Mouse (Mus musculus): ENCODE measurements around the gene Gm7075. TPM values are rescaled to one million over a fixed set of nuclear protein-coding genes. Genes with fewer than 3 reads are reported as not detected.
"Not testable (repeated sequence)": the region's sequence is repeated elsewhere in the genome, so short reads cannot be mapped to it uniquely, and the experiment has no call there.

Gm7075 gene
- total RNA-seq, 2 experiments from 2014 or later: not detected

DNA sequence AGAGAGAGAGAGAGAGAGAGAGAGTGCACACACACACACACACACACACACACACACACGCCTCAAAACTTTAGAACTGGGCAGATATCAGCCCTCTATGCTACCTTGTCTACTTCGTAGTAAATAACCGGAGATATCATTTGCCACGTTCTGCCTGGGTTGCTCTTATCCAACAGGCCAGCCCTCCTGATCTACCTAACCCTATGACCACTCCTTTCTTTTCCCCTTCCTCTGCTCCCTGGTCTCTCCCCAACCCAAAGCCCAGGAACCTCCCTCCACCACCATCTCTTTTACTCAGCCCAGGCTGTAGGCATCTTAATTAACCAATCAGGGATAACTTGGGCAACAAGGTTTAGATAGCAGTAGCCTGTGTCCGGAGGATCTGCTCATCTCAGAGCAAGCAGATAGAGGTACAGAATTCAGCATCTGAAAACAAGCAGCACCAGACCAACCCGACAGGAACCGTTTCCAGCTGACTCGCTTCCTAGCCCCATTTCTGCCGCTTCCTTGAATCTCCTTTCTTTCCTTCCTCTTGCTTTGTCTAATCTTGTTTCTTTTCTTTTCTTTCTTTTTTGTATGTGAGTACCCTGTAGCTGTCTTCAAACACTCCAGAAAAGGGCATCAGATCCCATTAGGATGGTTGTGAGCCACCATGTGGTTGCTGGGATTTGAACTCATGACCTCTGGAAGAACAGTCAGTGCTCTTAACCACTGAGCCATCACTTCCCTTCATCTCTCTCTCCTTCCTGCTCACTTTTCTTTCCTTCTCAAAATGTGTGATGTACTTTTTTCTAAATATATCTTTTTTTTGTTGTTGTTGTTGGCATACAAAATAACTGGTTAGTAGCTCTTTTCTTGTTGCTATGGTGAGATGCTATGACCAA lies 2.2 kb upstream of the Gm7075 start:
- DNase-seq: no peak
- intact Hi-C loops (cut with DNase I): no loop called here

DNA sequence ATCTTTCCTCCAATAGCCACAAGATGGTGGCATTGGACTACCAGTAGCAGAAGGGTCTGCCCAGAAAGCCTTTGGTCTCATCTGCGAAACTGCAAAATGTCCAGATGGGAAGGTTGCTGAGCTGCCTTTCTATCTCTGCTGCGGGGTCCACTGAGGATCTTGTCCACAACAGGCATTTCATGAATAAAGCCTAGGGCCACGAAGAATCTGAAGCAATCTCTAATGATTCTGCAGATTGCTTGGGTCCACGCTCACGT lies 1.1 kb upstream of the Gm7075 start:
- no peak for DNase-seq
- intact Hi-C loops (cut with DNase I): no loop called here

DNA sequence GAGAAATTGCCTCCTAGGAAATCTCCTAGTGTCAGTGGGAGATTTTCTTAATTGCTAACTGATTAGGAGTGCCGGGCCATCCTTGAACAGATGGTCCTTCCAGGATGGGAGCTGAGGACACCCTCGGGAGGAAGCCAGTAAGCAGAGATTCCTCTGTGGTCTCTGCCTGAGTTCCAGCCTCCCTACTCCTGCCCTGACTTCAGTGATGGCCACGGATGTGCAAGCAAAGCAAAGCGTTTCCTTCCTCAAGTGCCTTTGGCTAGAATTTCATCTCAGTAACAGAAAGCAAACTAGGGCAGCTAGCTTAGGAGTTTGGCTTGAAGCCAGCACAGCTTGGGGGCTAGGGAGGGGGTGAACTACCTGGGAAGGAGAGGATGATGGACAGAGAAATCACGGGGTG lies 4.5 kb downstream of the Gm7075 start:
- no peak for DNase-seq
- intact Hi-C loops (cut with DNase I): no loop called here

DNA sequence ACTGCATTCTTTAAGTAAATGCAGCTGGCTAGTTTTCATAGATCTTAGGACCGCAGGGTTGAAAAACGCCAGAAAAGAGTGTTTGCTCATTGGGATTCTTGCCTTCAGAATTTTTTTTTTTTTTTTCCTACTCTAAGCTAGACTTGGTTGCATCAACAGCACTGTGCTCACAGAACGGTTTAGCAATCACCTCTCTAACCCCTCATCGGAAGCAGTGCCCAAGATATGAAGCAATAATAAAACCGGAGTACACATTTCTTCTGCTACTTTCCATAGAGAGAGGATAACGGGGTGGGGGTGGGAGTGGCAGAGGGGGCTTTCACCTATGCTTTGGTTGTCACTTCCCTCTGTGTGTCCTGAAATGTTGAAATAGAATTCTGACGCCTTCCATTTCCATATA lies 5.7 kb downstream of the Gm7075 start:
- intact Hi-C loops (cut with DNase I): no loop called here
- no peak for DNase-seq

- intact Hi-C loops (cut with DNase I): no loop called here
- no peak for DNase-seq
Observed at GRCm38 (mm10) chr10:63415287-63415686, 6.3 kb downstream of the Gm7075 start.

GRCm38 (mm10) chr10:63412756-63413155 lies 8.8 kb downstream of the Gm7075 start:
- DNase-seq: no peak
- intact Hi-C loops (cut with DNase I): no loop called here

DNA sequence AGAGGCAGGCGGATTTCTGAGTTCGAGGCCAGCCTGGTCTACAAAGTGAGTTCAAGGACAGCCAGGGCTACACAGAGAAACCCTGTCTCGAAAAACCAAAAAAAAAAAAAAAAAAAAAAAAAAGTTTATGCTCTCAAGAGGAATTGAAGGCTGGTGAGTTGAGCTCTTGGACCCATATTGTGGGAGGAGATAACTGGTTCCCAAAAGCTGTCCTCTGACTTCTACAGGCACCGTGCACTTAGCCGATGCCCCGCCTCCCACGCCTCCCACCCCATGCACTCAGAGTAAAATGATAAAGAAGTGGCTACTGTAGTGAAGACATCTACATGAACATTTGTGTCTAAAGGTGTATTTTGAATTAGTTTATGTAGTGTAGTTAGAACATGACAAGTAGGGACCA lies 9.9 kb downstream of the Gm7075 start:
- intact Hi-C loops (cut with DNase I); DNase-seq: not testable (repeated sequence)

DNA sequence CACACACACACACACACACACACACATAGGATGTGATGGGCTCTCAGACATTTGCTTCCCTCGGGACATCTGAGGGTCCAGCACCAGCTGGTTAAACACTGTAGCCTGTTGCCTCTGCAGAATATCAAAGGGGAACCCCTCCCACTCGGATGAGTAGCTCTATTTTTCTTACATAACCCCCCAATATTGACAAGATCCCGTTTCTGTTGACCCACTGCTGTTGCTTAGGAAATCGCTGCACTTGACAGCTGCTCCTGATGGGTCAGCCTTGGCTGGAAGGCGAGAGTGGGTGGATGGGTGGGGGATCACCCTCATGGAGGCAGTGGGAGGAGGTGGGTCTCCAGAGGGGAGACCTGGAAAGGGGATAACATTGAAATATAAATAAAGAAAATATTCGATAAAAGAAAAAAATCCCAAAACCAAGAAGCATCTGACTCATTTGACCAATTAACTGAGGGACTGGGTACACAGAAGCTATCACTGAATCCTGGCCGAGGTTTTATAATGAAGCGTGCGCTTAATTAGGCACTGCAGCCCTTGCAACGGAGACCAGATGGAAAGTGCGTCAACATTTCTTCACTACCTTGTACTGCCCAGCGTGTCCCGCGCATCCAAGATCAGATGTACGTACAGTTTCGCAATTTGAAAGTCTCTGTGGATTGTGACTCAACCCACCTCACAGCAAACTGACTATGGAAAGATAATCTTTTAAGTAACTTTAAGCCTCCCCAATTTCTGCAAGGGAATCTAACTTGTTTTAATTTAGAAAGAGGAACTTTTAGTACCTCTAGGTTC lies 11.2 kb downstream of the Gm7075 start:
- no peak for DNase-seq
- intact Hi-C loops (cut with DNase I): no loop called here

DNA sequence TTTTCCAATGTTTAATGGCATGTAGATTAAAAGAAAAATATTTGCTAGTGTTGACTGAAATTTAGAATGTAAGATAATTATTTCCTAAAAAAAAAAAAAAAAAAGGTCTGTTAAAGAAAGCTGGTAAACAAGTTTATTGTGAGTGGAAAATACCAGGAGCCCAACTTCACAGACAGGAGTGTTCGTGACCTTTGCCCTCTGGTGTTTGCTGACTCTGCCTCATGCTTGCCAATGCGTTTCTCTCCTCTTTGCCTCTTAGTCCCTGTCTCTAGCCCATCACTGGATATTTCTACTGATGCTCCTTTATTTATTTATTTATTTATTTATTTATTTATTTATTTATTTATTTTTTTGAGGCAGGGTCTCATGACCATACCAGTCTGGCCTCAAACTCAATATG lies 18.0 kb downstream of the Gm7075 start:
- no peak for DNase-seq
- intact Hi-C loops (cut with DNase I): no loop called here

GRCm38 (mm10) chr10:63402731-63403504 lies 18.7 kb downstream of the Gm7075 start:
- no peak for DNase-seq
- intact Hi-C loops (cut with DNase I): no loop called here

GRCm38 (mm10) chr10:63396963-63397362 lies 24.6 kb downstream of the Gm7075 start:
- intact Hi-C loops (cut with DNase I): no loop called here
- no peak for DNase-seq

- DNase-seq: no peak
- intact Hi-C loops (cut with DNase I): no loop called here
Observed at GRCm38 (mm10) chr10:63388948-63389347, 32.6 kb downstream of the Gm7075 start.

- intact Hi-C loops (cut with DNase I): no loop called here
- no peak for DNase-seq
Observed at GRCm38 (mm10) chr10:63386991-63387390, 34.6 kb downstream of the Gm7075 start.

GRCm38 (mm10) chr10:63386444-63386843 lies 35.1 kb downstream of the Gm7075 start:
- intact Hi-C loops (cut with DNase I): no loop called here
- DNase-seq: peak; percentile 89

DNA sequence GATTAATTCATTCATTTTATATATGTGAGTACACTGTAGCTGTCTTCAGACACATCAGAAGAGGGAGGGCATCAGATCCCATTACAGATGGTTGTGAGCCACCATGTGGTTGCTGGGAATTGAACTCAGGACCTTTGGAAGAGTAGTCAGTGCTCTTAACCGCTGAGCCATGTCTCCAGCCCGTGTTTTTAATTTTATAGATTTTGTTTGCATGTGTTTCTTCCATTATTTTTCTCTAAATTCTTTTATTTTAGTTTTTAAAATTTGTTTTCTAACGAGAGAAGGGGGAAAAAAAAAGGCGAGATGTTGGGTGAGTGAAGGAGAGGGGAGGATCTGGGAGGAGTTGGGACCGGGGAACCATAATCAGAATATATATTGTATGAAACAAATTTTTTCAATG lies 35.7 kb downstream of the Gm7075 start:
- DNase-seq; intact Hi-C loops (cut with DNase I): not testable (repeated sequence)

GRCm38 (mm10) chr10:63382372-63383279 lies 39.0 kb downstream of the Gm7075 start, which contains the start of gene Dnajc12:
TSS of gene Dnajc12 (plus strand) at chr10:63382443.
- intact Hi-C loops (cut with DNase I): no loop called here
- peak; percentile 85 for DNase-seq

DNA sequence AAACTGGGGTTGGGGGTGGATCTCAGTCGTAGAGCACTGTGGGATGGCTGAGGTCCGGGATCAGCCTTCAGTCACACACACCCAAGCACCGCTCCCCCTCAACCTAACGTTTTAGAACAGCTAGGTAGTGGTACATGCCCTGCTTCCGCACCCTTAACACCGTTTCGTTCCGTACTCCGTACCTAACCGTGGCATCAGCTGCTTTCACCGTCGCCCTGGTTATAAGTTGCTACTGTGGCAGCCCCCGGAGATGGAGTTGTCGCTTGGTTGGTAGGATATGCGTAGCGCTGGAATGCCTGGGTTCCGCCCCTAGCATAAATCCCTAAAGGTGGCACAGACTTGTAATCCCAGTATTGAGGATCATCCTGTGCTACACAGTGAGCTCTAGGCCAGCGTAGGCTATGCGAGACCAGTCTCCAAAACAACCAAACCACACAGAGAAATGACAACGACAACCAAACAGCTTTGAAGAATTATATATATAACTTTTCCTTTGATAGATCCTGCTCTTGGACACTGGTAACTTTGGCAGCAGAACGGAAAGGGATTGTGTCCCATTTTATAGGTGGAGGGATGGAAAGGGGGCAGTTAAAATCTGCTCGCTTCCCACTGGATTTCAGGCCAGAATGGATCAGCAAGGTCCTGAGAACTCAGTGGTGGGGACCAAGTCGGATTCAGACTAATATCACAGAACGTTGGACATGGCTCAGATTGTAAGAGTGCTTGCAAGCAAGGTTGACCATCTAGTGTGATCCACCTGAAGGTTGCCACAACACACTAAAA lies 39.9 kb downstream of the Gm7075 start, which contains the start of gene Sirt1:
Gene Sirt1, minus strand, starts transcription at position 207 of the 783 bp plus-strand sequence.
- intact Hi-C loops (cut with DNase I): no loop called here

DNA sequence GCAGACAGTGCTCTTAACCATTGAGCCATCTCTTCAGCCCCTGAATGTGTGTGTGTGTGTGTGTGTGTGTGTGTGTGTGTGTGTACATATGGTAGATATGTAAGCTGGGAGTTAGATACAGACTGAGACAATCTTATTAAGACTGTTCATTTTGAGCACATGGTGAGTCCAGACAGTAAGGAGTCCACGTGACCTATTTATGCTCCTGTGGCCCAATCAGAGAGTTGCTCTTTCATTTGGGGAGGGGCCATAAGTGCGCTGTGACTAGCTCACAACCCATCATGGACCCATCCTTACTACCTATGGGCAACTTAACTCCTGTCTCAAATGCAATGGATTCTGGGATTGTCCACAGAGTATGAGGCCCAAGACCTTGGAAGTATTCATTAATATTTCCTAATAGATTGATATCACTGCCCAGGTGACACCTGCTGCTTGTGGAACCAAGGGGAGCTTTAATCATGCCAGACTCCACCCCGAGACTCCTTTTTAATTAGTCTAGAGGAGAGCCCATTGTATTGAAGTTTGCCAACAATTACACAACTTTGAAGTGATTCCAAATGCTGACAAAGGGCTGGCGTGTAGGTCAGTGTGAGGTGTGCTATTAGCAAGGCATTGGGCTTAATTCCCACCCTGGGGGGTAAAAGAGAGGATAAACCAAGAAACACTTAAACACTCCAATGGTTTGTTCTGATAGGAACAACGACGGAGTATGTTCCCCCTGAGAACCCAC lies 42.5 kb downstream of the Gm7075 start:
- DNase-seq: no peak
- intact Hi-C loops (cut with DNase I): loop anchor here (5.0 to 10.0 kb wide), 2 partner anchors 42 to 224 kb away; no protein-coding TSS in a partner anchor

More for the DNA sequence above, 39.9 kb downstream of the Gm7075 start, which contains the start of gene Sirt1:
- peak; percentile 5 for DNase-seq
